Mouse (Mus musculus): ENCODE measurements around the gene Il2ra. TPM values are rescaled to one million over a fixed set of nuclear protein-coding genes. Genes with fewer than 3 reads are reported as not detected.

Il2ra gene
- polyA plus RNA-seq, 1 experiment from 2014 or later, result 0.04 TPM

DNA sequence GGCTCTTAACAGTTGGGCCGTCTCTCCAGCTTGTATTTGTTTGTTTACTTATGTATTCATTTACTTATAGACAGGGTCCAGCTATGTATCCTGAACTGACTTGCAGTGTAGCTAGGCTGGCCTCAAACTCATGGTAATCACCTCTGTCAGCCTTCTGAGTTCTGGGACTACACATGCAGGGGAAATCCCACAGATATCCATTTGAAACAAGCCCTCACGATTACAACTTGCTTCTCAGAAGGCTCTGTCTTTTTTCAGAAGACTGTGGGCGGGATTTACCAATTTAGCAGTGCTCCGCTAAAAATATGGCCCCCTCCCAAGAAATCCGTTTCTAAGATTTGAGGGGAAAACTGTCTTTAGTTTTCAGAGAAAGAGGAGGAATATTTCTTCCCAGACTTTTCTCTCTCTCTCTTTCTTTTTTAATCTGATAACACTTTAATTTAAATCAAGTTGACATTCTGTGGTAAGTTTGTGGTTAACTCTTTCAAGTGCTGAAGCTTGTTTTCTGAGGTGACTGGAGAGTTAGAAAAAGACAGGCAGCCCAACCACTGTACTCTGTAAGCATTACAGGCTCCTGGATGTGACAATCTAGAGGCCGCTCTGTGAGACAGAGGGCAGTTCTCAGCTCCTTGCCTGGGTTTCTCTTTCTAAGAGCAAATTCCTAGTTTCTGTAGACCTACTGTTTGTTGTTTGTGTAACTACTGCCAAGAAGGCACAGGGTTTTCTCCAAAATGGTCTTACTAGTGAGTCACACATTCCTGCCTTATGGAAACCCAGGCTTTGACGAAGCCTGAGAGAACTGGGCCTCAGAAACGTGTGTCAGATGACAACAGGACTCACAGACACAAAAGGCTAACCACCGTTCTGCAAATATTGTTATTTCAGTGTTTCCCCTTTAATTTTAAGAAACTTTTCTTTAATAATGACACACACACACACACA lies 12.7 kb downstream of the Il2ra start:
- H3K4me1 ChIP-seq, result no peaks in the 10 kb centered on the region
- H3K4me3 ChIP-seq (replicated peaks), result no peak overlapping the region
- no peaks in the 10 kb centered on the region for H3K36me3 ChIP-seq
- no peak for ATAC-seq (ENCODE audit: insufficient read depth, low FRiP score, low read depth)
- H3K27ac ChIP-seq, result no peak overlapping the region
- H3K27me3 ChIP-seq (replicated peaks), result no peaks in the 10 kb centered on the region
- WGBS, result 54% methylated on average over 9 of the region's 9 CpGs
- H3K9me3 ChIP-seq, result no peaks in the 10 kb centered on the region
- H3K4me2 ChIP-seq, result no peak overlapping the region
- H3K9ac ChIP-seq, result no peak overlapping the region

DNA sequence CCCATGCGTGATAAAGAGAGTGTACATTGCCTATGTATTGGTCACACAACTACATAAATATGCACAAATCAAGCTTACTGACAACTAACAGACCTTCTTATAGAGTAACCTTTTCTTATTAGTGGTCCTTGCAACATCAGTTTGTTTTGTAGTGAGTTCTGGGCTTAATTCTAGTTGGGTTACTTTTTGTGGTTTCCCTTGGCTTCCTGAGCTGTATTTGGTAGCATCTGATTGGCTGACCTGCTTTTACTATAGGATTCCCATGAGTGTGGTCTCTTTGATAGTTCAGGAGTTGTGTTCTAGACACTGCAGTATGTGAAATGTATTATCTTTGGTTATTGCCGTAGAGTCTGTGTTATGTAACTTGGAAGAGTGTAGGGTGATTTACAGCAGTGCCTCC lies 15.0 kb downstream of the Il2ra start:
- no peaks in the 10 kb centered on the region for H3K9me3 ChIP-seq
- H3K9ac ChIP-seq, result no peak overlapping the region
- no peak overlapping the region for H3K4me2 ChIP-seq
- H3K4me1 ChIP-seq, result no peaks in the 10 kb centered on the region
- no peaks in the 10 kb centered on the region for H3K36me3 ChIP-seq
- no peak overlapping the region for H3K4me3 ChIP-seq (replicated peaks)
- ATAC-seq (ENCODE audit: insufficient read depth, low FRiP score, low read depth), result no peak
- H3K27ac ChIP-seq, result no peak overlapping the region
- 80% methylated on average over 2 of the region's 2 CpGs for WGBS
- H3K27me3 ChIP-seq (replicated peaks), result no peaks in the 10 kb centered on the region

DNA sequence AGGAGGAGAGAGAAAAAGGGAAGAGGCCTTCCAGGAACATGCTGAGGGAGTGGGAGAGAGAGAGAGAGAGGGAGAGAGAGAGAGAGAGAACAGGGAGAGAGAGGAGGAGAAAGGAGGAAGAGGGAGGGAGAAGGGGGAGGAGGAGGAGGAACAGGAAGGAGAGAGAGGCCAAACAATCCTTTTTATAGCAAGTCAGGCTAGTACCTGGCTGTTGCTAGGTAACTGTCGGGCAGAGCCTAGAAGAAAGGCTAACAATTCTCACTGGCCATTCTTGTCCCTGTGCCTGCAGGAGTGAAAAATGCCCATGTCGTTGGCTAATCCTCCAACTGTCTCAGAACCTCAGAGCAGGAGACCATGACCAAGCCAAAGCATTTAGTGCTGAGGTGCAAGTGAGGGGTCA lies 16.7 kb downstream of the Il2ra start:
- H3K27ac ChIP-seq, result no peak overlapping the region
- H3K27me3 ChIP-seq (replicated peaks), result no peaks in the 10 kb centered on the region
- no peaks in the 10 kb centered on the region for H3K9me3 ChIP-seq
- no peak for ATAC-seq (ENCODE audit: insufficient read depth, low FRiP score, low read depth)
- H3K4me3 ChIP-seq (replicated peaks), result no peak overlapping the region
- no peak overlapping the region for H3K9ac ChIP-seq
- H3K36me3 ChIP-seq, result no peaks in the 10 kb centered on the region
- H3K4me1 ChIP-seq, result no peaks in the 10 kb centered on the region
- H3K4me2 ChIP-seq, result no peak overlapping the region
- 17% methylated on average over 2 of the region's 2 CpGs for WGBS

DNA sequence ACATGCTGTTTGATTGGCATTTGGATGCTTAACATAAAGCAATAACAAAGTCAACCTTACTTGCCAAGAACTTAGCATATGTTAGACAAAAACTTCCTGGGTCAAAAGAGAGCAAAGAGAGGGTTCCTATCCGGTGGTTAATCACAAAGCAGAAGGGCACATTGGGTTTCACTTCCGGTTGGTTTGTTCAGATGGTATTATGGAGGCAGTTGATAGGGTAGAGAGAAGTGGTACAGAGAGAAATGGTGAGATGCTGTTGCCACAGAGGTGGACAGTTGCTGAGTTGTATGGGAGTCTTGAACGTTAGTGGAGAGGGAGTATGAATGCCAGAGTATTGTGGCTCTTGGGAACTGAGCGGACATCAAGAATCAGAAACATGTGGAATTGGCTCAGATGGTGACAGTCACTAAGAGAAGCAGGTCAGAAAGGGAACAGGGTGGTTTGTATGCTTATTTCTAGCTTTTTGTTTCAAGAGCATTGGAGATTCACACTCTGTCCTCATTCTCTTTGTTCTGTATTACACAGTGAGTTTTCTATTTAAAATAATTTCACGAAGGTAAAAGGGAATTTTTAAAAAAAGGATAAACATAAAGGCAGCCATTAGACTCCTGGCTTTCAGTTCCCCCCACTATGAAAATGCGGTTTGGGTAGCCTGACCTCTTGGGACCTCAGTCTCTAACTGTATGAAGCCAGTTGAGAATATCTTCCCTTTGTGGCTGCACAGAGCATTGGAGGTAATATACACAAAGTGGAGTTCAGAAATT lies 19.7 kb downstream of the Il2ra start:
- no peak overlapping the region for H3K4me2 ChIP-seq
- H3K27ac ChIP-seq, result no peak overlapping the region
- no peaks in the 10 kb centered on the region for H3K36me3 ChIP-seq
- no peak overlapping the region for H3K9ac ChIP-seq
- whole genome bisulfite sequencing, result 82% methylated on average over 6 of the region's 6 CpGs
- H3K27me3 ChIP-seq (replicated peaks), result no peaks in the 10 kb centered on the region
- H3K4me3 ChIP-seq (replicated peaks), result no peak overlapping the region
- no peaks in the 10 kb centered on the region for H3K9me3 ChIP-seq
- H3K4me1 ChIP-seq, result no peaks in the 10 kb centered on the region
- no peak for ATAC-seq (ENCODE audit: insufficient read depth, low FRiP score, low read depth)

DNA sequence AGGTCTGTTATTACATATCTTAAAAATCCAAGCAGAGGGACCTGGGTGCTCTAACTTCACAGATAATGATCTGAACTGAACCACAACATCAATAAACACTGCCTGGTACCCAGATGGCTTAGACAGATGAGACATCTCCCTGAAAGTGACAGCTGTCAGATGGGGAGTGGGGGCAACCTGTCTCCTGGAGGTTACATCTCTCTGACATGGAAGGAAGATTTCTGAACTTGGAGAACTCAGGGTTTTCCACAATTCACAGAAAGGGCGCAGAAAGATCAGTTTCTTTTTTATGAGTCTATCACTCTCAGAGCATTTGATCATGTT lies 20.3 kb downstream of the Il2ra start:
- ATAC-seq (ENCODE audit: insufficient read depth, low FRiP score, low read depth), result no peak
- WGBS, result 90% methylated on average over 1 of the region's 1 CpGs

DNA sequence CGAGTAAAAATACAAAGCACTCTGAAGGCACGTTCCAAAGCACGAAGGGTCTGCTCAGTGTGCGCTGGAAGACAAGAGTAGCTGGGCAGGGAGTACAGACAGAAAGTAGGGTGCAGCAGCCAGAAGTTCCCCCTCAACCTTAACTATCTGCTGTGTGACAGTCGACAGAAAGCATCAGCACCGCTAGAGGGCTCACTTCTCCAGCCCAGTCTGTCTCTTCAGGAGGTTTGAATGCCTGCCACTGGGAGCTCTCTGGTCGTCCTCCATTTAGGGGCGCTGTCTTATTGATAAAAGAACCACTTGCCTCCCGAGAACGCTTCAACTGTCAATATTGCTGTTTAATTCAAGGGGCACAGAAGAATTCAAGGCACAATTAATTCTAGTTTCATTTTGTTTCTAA lies 21.4 kb downstream of the Il2ra start:
- Histone ChIP-seq H3K4me3 (replicated peaks) (peak overlapping the region; percentile 7; the same call in 1 of the 2 replicates), H3K4me1 (no peaks in the 10 kb centered on the region), H3K9ac (no peak overlapping the region), H3K36me3 (no peaks in the 10 kb centered on the region), H3K4me2 (peak overlapping the region; percentile 43), H3K27me3 (replicated peaks) (no peaks in the 10 kb centered on the region), H3K27ac (no peak overlapping the region), H3K9me3 (no peaks in the 10 kb centered on the region)
- WGBS, result 6% methylated on average over 10 of the region's 10 CpGs
- ATAC-seq (ENCODE audit: insufficient read depth, low FRiP score, low read depth), result peak; percentile 65; the same call in 1 of the 2 replicates

More for the DNA sequence above, 20.3 kb downstream of the Il2ra start:
- Histone ChIP-seq H3K9ac (no peak overlapping the region), H3K4me3 (replicated peaks) (no peak overlapping the region), H3K9me3 (no peaks in the 10 kb centered on the region), H3K27ac (no peak overlapping the region), H3K27me3 (replicated peaks) (no peaks in the 10 kb centered on the region), H3K36me3 (no peaks in the 10 kb centered on the region), H3K4me2 (no peak overlapping the region), H3K4me1 (no peaks in the 10 kb centered on the region)

DNA sequence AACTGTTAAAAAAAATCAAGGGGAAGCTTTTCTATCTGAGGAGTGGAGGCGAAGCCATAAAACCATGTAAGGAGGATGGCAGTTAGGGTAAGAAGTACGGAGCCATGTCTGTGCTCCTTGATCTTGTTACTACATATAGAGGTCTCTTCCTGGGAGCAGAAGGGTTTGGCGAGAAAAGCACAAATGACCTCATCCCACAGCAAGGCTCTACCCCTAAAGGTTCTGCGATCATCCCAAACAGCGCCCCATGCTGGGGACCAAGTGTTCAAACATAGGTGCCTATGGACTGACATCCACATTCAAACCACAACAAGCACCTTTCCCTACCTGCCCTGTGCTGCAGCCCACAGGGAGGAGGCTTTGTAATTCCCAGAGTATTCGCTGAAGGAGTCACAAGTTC lies 21.8 kb downstream of the Il2ra start:
- H3K9ac ChIP-seq, result no peak overlapping the region
- H3K4me3 ChIP-seq (replicated peaks), result peak overlapping the region; percentile 7; the same call in 1 of the 2 replicates
- no peaks in the 10 kb centered on the region for H3K36me3 ChIP-seq
- H3K4me2 ChIP-seq, result peak overlapping the region; percentile 43
- H3K27me3 ChIP-seq (replicated peaks), result no peaks in the 10 kb centered on the region
- no peaks in the 10 kb centered on the region for H3K9me3 ChIP-seq
- no peak overlapping the region for H3K27ac ChIP-seq
- ATAC-seq (ENCODE audit: insufficient read depth, low FRiP score, low read depth), result no peak
- 44% methylated on average over 6 of the region's 6 CpGs for WGBS
- no peaks in the 10 kb centered on the region for H3K4me1 ChIP-seq

DNA sequence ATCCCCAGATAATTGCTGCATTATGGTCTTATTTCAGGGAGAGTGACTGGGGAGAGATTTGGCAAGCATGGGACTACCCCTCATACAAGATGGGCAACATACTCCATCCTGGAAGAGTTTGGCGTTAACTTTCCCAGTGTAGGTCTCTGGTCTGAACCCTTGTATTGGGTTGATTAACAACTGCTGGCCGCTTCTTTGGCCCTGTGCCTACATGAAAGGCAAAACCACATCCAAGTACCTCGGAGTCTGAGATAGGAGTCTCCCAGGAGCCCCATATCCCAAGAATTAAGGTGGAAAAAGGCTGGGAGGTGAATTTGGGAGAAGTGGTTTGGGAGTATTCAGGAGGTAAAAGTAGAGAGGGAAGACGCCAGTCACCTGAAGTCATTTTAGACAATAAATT lies 22.2 kb downstream of the Il2ra start:
- Histone ChIP-seq H3K36me3 (no peaks in the 10 kb centered on the region), H3K4me2 (no peak overlapping the region), H3K9ac (no peak overlapping the region), H3K9me3 (no peaks in the 10 kb centered on the region), H3K27me3 (replicated peaks) (no peaks in the 10 kb centered on the region), H3K4me3 (replicated peaks) (no peak overlapping the region), H3K4me1 (no peaks in the 10 kb centered on the region), H3K27ac (no peak overlapping the region)
- WGBS, result 73% methylated on average over 4 of the region's 4 CpGs
- ATAC-seq (ENCODE audit: insufficient read depth, low FRiP score, low read depth), result no peak

DNA sequence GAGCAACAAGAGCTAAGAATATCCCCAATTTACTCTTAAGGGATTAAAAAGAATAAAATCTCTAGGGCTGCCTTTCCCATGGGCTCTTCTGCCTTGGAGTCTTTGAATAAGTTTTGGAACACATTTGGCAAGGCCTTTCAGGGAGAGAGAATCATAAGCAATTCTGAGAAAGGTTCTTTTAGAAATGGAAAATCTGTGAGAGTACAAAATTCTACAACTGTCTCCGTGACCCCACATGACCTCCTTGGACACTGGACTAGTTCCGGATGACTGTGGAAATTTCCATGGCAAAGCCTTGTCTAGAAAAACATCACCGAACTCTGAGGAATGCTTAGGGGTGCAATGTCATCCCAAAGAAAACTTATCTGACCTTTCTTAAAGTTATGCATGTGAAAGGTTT lies 22.7 kb downstream of the Il2ra start:
- no peaks in the 10 kb centered on the region for H3K27me3 ChIP-seq (replicated peaks)
- WGBS, result 85% methylated on average over 3 of the region's 3 CpGs
- no peak overlapping the region for H3K4me2 ChIP-seq
- no peaks in the 10 kb centered on the region for H3K9me3 ChIP-seq
- no peak overlapping the region for H3K27ac ChIP-seq
- no peak for ATAC-seq (ENCODE audit: insufficient read depth, low FRiP score, low read depth)
- H3K4me3 ChIP-seq (replicated peaks), result no peak overlapping the region
- H3K4me1 ChIP-seq, result no peaks in the 10 kb centered on the region
- no peak overlapping the region for H3K9ac ChIP-seq
- H3K36me3 ChIP-seq, result no peaks in the 10 kb centered on the region

DNA sequence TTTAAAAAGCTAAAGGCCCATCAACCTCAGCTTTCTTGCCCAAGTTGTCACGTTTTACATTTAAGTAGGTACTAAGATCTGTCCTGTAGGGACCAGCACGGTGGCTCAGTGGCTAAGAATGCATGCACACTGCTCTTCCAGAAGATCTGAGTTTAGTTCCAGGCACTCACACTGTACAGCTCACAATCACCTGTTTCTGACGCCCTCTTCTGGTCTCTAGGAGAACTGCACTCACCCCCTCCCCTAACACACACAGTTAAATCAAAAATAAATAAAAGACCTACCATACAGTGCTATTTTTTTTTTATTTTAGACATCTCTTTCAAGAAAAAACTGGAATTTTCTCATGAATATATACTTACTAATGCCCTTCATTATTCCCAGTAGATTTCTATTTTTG lies 29.5 kb downstream of the Il2ra start:
- H3K27me3 ChIP-seq (replicated peaks), result no peaks in the 10 kb centered on the region
- H3K4me3 ChIP-seq (replicated peaks), result no peak overlapping the region
- no peak overlapping the region for H3K27ac ChIP-seq
- H3K9me3 ChIP-seq, result no peaks in the 10 kb centered on the region
- no peak for ATAC-seq (ENCODE audit: insufficient read depth, low FRiP score, low read depth)
- H3K9ac ChIP-seq, result no peak overlapping the region
- WGBS, result 26% methylated on average over 3 of the region's 3 CpGs
- no peaks in the 10 kb centered on the region for H3K4me1 ChIP-seq
- H3K4me2 ChIP-seq, result no peak overlapping the region
- no peaks in the 10 kb centered on the region for H3K36me3 ChIP-seq

DNA sequence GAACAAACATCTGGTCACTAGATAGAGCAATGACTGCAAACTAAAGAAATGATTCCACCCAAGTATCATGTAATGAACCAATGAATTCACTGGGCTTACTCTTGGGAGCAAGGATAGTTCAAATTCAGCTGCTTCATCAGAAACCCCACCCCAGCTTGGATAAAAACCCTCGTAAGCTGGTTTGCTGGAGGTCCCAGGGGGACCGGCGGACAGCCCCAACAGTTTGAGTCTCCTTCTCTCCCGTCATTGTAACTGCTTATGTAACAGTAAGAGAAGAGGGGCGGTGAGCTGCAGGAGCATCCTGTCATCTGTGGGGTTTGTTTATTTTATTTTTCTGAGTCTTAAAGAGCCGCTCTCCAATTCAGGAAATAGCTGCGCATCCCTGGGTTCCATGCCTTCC lies 37.0 kb downstream of the Il2ra start:
- H3K4me1 ChIP-seq, result no peaks in the 10 kb centered on the region
- no peak overlapping the region for H3K27ac ChIP-seq
- no peak overlapping the region for H3K4me2 ChIP-seq
- no peaks in the 10 kb centered on the region for H3K27me3 ChIP-seq (replicated peaks)
- WGBS, result 42% methylated on average over 7 of the region's 7 CpGs
- H3K36me3 ChIP-seq, result no peaks in the 10 kb centered on the region
- H3K9me3 ChIP-seq, result no peaks in the 10 kb centered on the region
- ATAC-seq (ENCODE audit: insufficient read depth, low FRiP score, low read depth), result no peak
- H3K9ac ChIP-seq, result no peak overlapping the region
- no peak overlapping the region for H3K4me3 ChIP-seq (replicated peaks)

DNA sequence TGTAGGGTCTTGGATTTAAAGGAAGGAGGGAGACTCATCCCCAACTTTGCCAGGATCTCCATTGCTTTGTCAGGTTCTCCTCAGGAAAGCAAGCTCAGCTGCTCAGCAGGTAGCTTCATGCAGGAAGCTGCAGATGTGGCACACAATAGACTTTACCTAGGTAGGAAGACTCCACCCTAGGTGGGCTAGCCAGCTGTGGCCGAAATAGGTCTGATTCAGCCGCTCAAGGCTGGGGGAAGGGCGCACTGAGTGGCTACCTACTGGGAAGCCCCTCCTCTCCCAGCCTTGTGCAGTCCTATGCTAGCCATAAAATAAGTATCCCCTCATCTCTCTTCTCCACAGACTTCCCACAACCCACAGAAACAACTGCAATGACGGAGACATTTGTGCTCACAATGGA lies 40.1 kb downstream of the Il2ra start:
- ATAC-seq (ENCODE audit: insufficient read depth, low FRiP score, low read depth), result no peak
- H3K4me2 ChIP-seq, result no peak overlapping the region

More for the DNA sequence above, 40.1 kb downstream of the Il2ra start:
- H3K4me1 ChIP-seq, result no peaks in the 10 kb centered on the region
- H3K27me3 ChIP-seq (replicated peaks), result no peaks in the 10 kb centered on the region
- no peaks in the 10 kb centered on the region for H3K9me3 ChIP-seq
- H3K4me3 ChIP-seq (replicated peaks), result no peak overlapping the region
- H3K36me3 ChIP-seq, result no peaks in the 10 kb centered on the region
- no peak overlapping the region for H3K27ac ChIP-seq
- no peak overlapping the region for H3K9ac ChIP-seq
- WGBS, result 69% methylated on average over 4 of the region's 4 CpGs
